Mouse (Mus musculus) layer of hippocampus, adult 18-20 months (tissue): ENCODE results near the gene Ccl5. TPM values are rescaled to one million over a fixed set of nuclear protein-coding genes. Genes with fewer than 3 reads are reported as not detected.

Experiments
- DNase-seq, 2 experiments: peaks; one replicate each; pipeline ENCODE4 v3.0.0; 2022; ENCODE audit warnings: low spot score in 2 of 2
- total RNA-seq, 2 experiments: library from RNA; stranded (reverse); gene quantifications; 2 replicates each; pipeline ENCODE4 v1.2.3; 2021

The Ccl5 gene
- total RNA-seq, 2 experiments from 2014 or later: not detected

DNA sequence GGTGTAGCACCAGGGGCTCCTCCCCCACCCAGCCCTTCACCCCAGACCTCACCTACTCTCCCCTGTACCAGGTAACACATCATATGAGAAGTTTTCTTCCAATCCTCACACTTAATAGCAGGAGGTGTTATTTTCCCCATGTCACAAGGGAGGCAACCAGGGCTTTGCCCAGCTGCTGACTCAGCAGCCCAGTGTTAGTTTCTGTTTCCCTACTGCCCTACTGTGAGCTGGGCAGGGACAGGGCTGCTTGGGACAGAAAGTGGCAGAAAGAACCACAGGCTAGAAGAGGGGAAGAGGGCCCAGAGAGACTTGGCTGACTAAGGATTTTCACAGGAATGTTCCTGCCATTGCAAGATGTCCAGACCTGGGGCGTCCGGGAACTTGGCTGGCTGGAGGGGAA is 10.6 kb upstream of the Ccl5 start:
- DNase-seq: no peak

DNA sequence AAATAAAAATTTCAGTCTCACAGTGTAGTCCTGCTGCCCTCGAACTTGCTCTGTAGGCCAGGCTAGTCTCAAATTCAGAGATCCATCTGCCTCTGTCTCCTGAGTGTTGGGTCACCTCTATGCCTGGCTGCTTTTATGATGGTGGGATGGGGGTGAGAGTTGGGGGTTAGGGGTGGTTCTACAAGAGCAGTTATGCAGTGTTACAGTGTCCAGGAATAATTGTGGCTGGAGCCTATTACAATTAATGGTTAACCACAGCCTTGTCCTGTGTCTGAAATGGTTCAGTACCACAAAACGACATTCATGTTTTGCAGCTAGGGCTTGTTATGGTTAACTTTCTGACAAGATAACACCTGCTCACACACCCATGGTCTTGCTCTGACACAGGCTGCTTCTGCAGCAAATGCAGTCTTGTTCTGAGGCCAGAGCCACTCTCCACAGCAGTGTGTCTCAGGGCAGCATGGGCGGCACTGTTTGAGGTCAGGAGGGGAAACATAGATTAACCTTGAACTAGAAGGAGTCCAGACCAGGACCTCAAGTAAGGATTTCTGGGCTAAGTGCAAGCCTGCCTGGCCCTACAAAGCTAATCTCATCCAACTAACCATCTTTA is 8.5 kb upstream of the Ccl5 start:
- no peak for DNase-seq

DNA sequence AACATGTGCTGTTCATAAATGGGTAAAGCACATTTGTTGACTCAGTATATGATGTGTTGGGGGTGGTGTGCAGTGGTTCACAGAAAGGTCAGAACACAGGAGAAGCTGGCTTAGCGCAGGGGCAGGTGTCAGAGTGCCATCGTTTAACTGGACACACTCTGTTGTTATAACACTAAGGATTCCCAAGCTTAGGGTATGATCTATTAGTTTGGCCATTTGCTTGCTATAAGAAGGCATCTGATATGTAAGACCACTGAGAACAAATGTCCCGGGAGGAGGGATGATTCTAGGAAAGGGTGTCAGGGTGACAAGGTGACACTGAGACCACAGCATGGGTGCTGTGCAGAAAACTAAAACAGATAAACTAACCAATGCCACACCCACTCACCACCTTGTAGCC is 6.5 kb upstream of the Ccl5 start:
- DNase-seq: no peak

DNA sequence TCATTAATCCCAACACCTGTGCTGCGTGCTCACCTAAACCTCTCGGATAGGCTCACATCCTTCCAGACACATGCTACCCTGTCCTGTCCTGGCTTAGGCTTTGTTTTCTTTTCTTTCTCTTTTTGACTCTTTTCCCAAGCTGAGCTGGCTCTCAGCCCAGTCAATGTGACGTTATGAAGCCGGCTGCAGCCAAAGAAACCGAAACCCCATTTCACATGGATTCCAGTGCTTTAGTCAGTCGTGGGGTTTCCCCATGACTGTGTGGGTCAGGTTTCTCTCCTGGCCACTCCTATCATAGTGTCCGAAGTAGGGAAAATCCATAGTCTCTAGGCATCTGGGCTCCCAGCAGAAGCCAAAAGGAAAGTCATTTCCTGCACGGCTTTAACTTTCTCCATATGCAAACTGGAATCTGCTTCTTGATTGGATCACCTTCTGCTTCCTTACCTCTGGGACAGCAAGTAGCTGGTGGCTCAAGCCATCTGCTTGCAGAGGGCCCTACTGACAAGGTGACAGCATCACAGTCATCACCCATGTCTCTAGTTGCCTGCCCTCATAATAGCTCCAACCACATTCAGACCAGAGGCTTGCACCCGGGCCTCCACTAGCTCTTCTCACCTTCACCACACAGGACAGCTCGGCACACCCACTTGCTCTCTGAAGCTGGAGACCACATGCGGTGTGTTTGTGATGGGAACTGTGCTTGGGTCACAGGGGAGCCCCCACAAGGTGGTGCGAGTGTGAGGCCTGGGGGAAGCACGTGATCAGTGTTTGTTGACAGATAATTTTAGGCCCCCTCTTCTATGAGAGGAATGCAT is 4.5 kb upstream of the Ccl5 start:
- DNase-seq: peak; percentile 42 to 68

DNA sequence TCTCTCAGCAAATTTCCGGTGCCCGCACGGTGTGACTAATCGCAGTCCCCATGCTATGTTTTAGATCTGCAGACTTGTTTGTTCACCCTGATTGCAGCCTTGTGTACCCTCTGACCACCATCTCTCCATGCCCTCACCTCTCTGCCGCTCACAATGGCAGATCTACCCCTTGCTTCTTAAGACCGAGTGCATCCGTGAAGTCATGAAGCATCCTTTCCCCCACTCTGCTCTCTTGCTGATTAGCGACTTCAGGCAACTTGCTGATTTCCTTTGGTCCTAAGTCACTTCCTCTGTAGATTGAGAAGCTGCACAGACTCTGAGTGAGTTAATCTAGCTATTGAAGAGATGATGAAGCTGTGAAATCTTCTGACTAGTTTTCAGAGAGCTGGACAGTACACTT is 3.8 kb upstream of the Ccl5 start:
- no peak for DNase-seq

DNA sequence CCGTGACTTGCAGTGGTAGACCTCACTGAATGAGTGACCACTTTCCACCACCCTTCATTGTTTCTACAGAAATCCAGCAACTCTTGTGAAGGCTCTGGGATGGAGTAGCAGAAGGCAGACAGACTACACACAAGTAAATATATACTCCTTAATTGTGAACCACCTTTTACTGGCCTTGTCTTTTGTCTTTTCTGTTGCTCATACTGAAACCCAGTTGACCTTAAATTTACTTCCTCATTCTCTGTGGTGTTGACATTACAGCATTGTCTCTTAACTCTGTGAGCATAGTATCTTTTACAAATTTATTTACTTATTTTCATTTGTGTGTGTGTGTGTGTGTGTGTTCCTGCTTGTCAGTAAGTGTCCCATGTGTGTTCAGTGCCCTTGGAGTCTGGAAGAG is 2.9 kb upstream of the Ccl5 start:
- no peak for DNase-seq

DNA sequence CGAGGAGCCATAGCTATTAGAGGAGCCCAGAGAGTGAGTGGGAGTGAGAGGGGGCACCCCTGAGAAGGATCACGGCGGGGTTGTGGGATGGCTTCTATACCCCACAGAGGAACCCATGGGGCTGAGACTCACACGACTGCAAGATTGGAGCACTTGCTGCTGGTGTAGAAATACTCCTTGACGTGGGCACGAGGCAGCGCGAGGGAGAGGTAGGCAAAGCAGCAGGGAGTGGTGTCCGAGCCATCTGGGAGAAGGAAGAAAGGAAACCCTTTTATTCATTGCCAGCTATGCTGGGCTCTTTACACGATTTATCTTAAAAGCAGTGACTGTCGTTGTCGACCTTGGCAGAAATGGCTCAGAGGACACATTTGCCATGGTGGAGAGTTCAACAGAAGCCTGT is 1.3 kb downstream of the Ccl5 start:
- no peak for DNase-seq

DNA sequence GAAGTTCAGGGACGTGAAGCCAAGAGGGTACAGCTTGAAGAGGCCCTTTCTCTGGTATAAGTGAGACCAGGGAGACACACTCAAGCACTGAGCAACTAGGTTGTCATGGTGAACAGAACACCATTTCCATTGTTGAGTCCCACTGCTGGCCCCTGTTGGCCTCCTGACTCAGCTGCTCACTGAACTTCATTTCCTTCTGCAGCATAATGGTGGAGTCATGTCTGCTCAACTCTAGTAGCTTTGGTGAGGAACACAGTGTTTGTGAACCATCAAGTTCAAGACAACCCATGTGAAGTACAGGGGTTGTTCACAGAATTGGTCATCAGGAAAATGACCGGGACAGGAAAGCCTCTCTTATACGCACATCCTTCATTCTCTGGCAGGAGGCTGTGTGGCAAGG is 8.2 kb downstream of the Ccl5 start, which contains the start of gene Heatr9:
Heatr9 (minus strand) TSS at position 101 of the 400 bp plus-strand sequence.
- DNase-seq: no peak

DNA sequence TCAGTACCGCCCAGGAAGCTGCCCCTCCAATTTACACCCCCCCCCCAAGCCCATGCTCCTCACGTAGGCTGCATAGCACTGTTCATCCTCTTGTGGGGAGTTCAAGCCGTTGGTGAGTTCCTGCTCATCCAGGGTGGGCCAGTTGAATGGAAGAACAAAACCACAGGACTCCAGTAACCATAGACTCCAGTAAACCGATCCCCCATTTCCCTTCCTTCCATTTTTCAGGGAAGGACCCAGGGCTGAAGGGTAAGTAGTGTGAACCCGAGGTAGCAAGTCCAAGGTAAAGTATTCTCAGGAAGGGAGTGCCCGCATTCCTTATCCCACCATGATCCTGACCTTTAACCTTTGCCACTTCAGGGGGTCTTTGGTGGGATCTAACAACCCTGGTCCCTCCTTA is 11.9 kb downstream of the Ccl5 start:
- no peak for DNase-seq

DNA sequence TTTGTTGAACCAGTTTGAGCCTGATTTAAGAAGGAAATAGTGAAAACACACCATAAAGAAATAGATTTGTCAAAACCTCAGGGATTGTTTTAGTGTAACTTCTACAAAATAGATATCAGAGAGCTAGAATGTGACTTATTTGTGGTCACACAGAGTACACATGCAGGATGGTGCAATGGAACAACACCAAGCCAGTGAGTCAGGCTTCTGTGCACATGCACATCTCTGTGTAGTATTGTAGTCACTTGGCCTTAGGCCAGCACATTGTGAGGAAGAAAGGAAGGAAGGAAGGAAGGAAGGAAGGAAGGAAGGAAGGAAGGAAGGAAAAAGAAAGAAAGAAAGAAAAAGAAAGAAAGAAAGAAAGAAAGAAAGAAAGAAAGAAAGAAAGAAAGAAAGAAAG is 13.2 kb downstream of the Ccl5 start:
- DNase-seq: no peak

DNA sequence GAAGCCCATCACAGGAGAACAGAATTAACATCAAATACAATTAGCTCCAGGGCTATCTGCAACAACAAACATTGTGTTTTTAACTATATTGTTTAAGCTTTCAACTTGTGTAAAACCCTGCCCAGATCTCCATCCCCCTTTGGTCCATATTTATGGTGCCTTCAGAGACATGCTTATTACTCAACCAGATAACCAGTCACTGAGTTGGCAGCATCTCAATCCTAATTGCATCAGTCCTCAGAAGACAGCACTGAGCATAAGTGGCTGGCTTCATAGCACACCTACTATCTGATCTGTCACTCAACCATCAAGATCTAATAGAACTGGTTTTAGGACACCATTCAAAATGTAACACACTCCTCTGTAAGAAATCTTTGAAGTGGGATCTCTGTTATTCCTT is 20.8 kb downstream of the Ccl5 start:
- no peak for DNase-seq

DNA sequence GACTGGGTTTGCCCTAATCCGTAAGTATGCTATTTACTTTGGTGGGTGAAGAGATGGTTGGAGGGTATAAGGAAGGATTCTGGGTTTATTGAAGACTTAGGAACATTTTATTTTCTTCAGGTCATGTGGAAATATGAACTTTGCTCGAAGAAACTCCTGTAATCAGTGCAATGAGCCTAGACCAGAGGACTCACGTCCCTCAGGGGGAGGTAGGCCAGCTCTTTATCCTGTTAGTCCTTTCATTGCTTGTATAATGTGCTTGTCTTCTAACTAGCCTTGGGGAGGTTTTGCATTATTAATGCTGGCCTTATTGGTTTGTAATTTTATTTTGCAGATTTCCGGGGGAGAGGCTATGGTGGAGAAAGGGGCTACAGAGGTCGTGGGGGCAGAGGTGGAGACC is 26.0 kb downstream of the Ccl5 start:
- DNase-seq: no peak

DNA sequence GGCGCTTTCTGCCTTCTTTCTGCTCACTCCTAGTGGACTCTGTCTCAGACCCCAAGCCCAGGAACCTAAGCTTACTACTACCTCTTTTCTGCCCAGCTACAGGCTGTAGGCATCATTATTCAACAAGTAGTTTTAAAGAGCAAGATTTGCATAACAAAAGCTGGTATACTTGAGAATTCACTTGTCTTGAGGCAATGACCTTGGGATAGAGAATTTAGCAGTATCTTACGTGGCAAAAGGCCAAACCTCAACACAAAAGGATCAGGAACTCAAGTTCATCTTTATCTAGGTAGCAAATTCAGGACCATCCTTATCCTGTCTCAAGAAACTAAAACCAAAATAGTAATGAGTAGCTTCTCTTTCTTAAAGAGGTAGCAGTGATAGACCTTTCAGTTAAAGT is 34.7 kb downstream of the Ccl5 start:
- no peak for DNase-seq

DNA sequence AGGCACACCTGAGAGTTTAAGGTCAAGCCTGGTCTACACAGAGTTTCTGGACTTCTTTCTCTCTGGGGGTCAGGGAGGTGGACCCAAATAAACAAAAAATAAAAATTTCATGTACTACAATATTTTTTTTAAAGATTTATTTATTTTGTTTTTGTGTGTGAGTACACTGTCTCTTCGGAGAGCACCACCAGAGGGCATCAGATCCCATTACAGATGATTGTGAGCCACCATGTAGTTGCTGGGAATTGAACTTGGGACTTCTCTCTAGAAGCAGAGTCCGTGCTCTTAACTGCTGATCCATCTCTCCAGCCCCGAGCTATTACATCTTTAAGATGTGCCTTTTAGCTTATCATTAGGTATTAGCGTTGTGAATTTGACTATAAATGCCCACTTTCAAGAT is 38.8 kb downstream of the Ccl5 start:
- DNase-seq: no peak

Other genes starting within 250 kb of the Ccl5 start
- not detected for gene Slfn14, start 243.8 kb downstream of the Ccl5 start, total RNA-seq
- 100 to 1,000 TPM; 320 to 324 TPM for gene Ap2b1, start 231.5 kb downstream of the Ccl5 start, total RNA-seq
- 10 to 100 TPM in 1 of 2 experiments, 1 to 10 TPM in 1; 9.9 to 12.9 TPM for gene Pex12, start 227.9 kb downstream of the Ccl5 start, total RNA-seq
- 100 to 1,000 TPM; 243 to 245 TPM for gene Rasl10b, start 121.4 kb downstream of the Ccl5 start, total RNA-seq
- gene Gas2l2, start 101.1 kb downstream of the Ccl5 start, total RNA-seq: under 1 TPM; 0.28 to 0.32 TPM
- gene 1700020L24Rik, start 92.8 kb downstream of the Ccl5 start, total RNA-seq: under 1 TPM in 1 of 2 experiments, not detected in 1; 0.54 TPM
- gene Mmp28, start 67.4 kb downstream of the Ccl5 start, total RNA-seq: 1 to 10 TPM; 2.9 TPM
- 10 to 100 TPM; 69.1 to 70.7 TPM for gene Taf15, start 57.4 kb downstream of the Ccl5 start, total RNA-seq
- not detected for gene Heatr9, start 8.3 kb downstream of the Ccl5 start, total RNA-seq
- 1 to 10 TPM; 2.4 to 5.0 TPM for gene Ccl9, start 48.1 kb upstream of the Ccl5 start, total RNA-seq
- 1 to 10 TPM; 2.8 to 2.9 TPM for gene Ccl6, start 62.6 kb upstream of the Ccl5 start, total RNA-seq
- not detected for gene Rpl9-ps1, start 115.1 kb upstream of the Ccl5 start, total RNA-seq
- gene Ccl3, start 118.8 kb upstream of the Ccl5 start, total RNA-seq: not detected
- not detected for gene Ccl4, start 132.1 kb upstream of the Ccl5 start, total RNA-seq
- not detected for gene Wfdc17, start 173.5 kb upstream of the Ccl5 start, total RNA-seq
- under 1 TPM; 0.69 to 0.96 TPM for gene Wfdc18, start 178.5 kb upstream of the Ccl5 start, total RNA-seq
- not detected for gene Wfdc21, start 216.4 kb upstream of the Ccl5 start, total RNA-seq
- gene Heatr6, start 223.2 kb upstream of the Ccl5 start, total RNA-seq: 10 to 100 TPM; 15.0 to 16.0 TPM